21 mouse cellular contexts compared by ENCODE assay signal in the genomic region with DNA sequence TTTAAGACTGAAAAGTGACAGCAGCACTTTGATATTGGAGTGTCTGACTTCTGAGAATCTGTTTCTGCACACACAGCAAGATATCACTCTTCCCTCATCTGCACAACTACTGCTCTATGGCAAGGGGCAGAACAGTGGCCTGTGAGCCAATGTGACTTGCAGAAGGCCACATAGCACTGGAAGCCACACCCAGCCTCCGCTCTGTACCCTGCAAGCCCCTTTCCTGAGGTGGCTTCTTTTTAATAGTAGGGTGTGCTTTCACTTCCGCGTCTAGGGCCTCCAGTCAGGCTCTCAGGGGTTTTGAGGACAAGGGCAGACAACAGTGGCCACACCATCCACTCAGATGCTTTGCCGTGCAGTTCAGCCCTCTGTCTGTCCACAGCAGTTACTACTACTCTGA. TPM values are rescaled to one million over a fixed set of nuclear protein-coding genes. Genes with fewer than 3 reads are reported as not detected.
DNase-seq lines count a peak whose midpoint lies in the region; ATAC-seq lines count a peak whose summit lies in the region.
"Had no signal": no experiment of that assay in that cellular context is flagged by ENCODE, and none has a peak within 500 bp of the region (broad histone marks: within the 10 kb centered on the region; RNA-seq: fewer than 3 reads in every experiment).

No protein-coding gene starts in this region.

- no peak overlapping the region for H3K9ac ChIP-seq in heart, embryonic 11.5 days (ENCODE audit: low read depth, low read length)
- H3K9ac ChIP-seq in hindbrain, embryonic 14.5 days: no peak overlapping the region
- H3K9ac ChIP-seq: kidney, embryonic 15.5 days; stomach, embryonic 15.5 days had no signal

- no peak overlapping the region for H3K4me3 ChIP-seq in heart, embryonic 11.5 days (ENCODE audit: low read depth, low read length)
- no peak overlapping the region for H3K4me3 ChIP-seq in hindbrain, embryonic 14.5 days (replicated peaks; ENCODE audit: low read length)
- H3K4me3 ChIP-seq: erythroblast, embryonic 14.5 days; kidney, embryonic 15.5 days; layer of hippocampus, adult 2 months; myocyte; stomach, embryonic 15.5 days had no signal

- H3K36me3 ChIP-seq in heart, embryonic 11.5 days (ENCODE audit: control insufficient read depth, insufficient read depth, low read length): no peaks in the 10 kb centered on the region
- H3K36me3 ChIP-seq in hindbrain, embryonic 14.5 days (replicated peaks; ENCODE audit: control insufficient read depth, insufficient read depth): no peaks in the 10 kb centered on the region
- H3K36me3 ChIP-seq: kidney, embryonic 15.5 days; stomach, embryonic 15.5 days had no signal

- ATAC-seq in heart, embryonic 11.5 days (replicated peaks; ENCODE audit: insufficient number of reproducible peaks, low FRiP score, low TSS enrichment): no peak
- ATAC-seq in granulocyte monocyte progenitor cell, adult 5-6 weeks (replicated peaks; ENCODE audit: poor library complexity, severe bottlenecking): peak; percentile 98
- no peak for ATAC-seq in hindbrain, embryonic 14.5 days (ENCODE audit: low FRiP score)
- ATAC-seq: CD4-positive, CD25-positive, alpha-beta regulatory T cell, adult 4 months had no signal

- H3K4me2 ChIP-seq in heart, embryonic 11.5 days: no peak overlapping the region
- H3K4me2 ChIP-seq in hindbrain, embryonic 14.5 days (replicated peaks): no peak overlapping the region
- H3K4me2 ChIP-seq: kidney, embryonic 15.5 days; midbrain, embryonic 11.5 days; stomach, embryonic 15.5 days had no signal

- no peaks in the 10 kb centered on the region for H3K4me1 ChIP-seq in heart, embryonic 11.5 days (ENCODE audit: control insufficient read depth, insufficient read depth, low read length)
- no peaks in the 10 kb centered on the region for H3K4me1 ChIP-seq in hindbrain, embryonic 14.5 days (replicated peaks; ENCODE audit: control insufficient read depth, insufficient read depth, low read length)

- no peak overlapping the region for H3K27ac ChIP-seq in heart, embryonic 11.5 days (ENCODE audit: low read depth, low read length)
- no peak overlapping the region for H3K27ac ChIP-seq in hindbrain, embryonic 14.5 days
- H3K27ac ChIP-seq: kidney, embryonic 15.5 days; layer of hippocampus, adult 2 months; stomach, embryonic 15.5 days had no signal

- peak; percentile 93 for DNase-seq in heart, adult 11 months
- peak; percentile 24 for DNase-seq in lung, postnatal 36 days
- DNase-seq in lung, postnatal 14 days: no peak
- peak; percentile 36 to 65 for DNase-seq in spleen, postnatal 4 days (ENCODE audit: low spot score in 2 of 2)
- DNase-seq in embryo, embryonic 9.5 days (ENCODE audit: extremely low spot score): no peak
- no peak for DNase-seq in hindbrain, embryonic 14.5 days (ENCODE audit: low spot score)
- DNase-seq: adrenal gland, adult 8-10 months; cerebellum, adult 2 months; embryo, embryonic 11 days; heart, postnatal 14 days; right cerebral cortex, postnatal 14 days; thymus, postnatal 36 days had no signal

- H3K9me3 ChIP-seq in heart, embryonic 11.5 days (replicated peaks; ENCODE audit: control insufficient read depth, low read length): no peaks in the 10 kb centered on the region
- H3K9me3 ChIP-seq in hindbrain, embryonic 14.5 days (ENCODE audit: control insufficient read depth, low read length): no peaks in the 10 kb centered on the region
- H3K9me3 ChIP-seq: kidney, embryonic 15.5 days; stomach, embryonic 15.5 days had no signal

- 75% methylated on average over 4 of the region's 4 CpGs for WGBS in heart, embryonic 11.5 days (ENCODE audit: insufficient replicate concordance)
- WGBS in hindbrain, embryonic 14.5 days: 85% methylated on average over 4 of the region's 4 CpGs

- H3K27me3 ChIP-seq in heart, embryonic 11.5 days (ENCODE audit: control insufficient read depth, insufficient read depth, low read length): no peaks in the 10 kb centered on the region
- H3K27me3 ChIP-seq in hindbrain, embryonic 14.5 days (ENCODE audit: control insufficient read depth, insufficient read depth, low read length): no peaks in the 10 kb centered on the region
- H3K27me3 ChIP-seq: kidney, embryonic 15.5 days; stomach, embryonic 15.5 days had no signal

RNA-seq across cellular contexts. Expression of a gene that starts 50.2 kb away (rescaled TPM):
- polyA plus RNA-seq in heart, embryonic 11.5 days (2014; fragmentation: Nextera tagmentation; extraction: Ambion mirVana): 14.0 and 15.4 TPM in 2 replicates
- 12.4 and 14.0 TPM in 2 replicates for total RNA-seq in granulocyte monocyte progenitor cell, adult 5-6 weeks (2014; fragmentation: Nextera tagmentation)
- total RNA-seq in granulocyte monocyte progenitor cell, adult 5-6 weeks (2017): 14.8 and 28.5 TPM in 2 replicates
- polyA plus RNA-seq in hindbrain, embryonic 14.5 days (2014; fragmentation: Nextera tagmentation; extraction: Ambion mirVana): 14.6 and 16.0 TPM in 2 replicates

Comparison
In these comparisons a context has a peak if more than half of its experiments do, and no peak if none do; other contexts are left out.
1. DNase-seq: peak in heart, adult 11 months (single experiment), lung, postnatal 36 days (single experiment) and spleen, postnatal 4 days (2 of 2); none in lung, postnatal 14 days (single experiment), embryo, embryonic 9.5 days (single experiment) and hindbrain, embryonic 14.5 days (single experiment).